Mouse (Mus musculus): Measurements from ENCODE around the gene Lpp. TPM values are rescaled to one million over a fixed set of nuclear protein-coding genes. Genes with fewer than 3 reads are reported as not detected.

The Lpp gene
- polyA plus RNA-seq, 1 experiment from 2014 or later: 14.4 TPM

DNA sequence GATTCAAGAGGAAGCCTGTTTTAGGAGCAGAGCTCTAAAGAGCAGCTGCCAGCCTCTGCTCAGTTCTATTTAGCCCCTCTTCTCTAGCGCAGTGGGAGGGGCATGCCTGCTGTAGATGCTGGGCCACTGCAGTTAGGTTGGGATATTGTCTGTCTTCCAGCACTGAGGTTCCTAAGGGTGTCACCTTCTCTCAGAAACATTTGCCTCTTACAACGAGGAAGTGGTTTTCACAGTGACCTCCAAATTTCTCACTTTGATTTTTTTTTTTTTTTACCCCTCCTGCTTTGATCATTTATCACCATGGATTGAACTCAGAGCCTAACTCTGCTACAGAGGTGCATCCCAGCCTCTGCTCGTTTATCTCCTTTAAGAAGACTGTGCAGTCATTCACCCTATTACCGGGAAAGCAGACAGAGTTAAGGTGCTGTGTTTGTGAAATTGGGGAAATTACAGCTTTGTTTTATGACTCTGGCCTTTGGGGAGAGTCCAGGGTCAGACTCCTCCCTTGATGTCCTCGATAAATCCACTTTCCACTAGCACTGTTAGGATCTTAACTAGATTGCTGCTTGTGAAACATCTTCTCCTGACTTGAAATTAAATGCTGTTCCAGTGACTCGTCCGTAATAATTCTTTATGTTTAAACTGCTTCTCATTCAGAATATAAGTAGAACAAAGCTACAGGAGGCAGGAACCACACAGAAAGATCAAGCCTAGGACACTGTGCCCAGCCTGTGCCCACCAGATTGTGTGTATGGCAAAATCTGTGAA, 111.7 kb downstream of the Lpp start:
- Histone ChIP-seq H3K4me1 (ENCODE audit: control insufficient read depth, insufficient read depth, low read length) (no peaks in the 10 kb centered on the region), H3K36me3 (ENCODE audit: control insufficient read depth, insufficient read depth, low read length) (no peaks in the 10 kb centered on the region), H3K27me3 (ENCODE audit: control insufficient read depth, insufficient read depth, low read length) (no peaks in the 10 kb centered on the region), H3K9ac (ENCODE audit: low read length) (no peak overlapping the region), H3K4me2 (no peak overlapping the region), H3K27ac (ENCODE audit: low read depth, low read length) (no peak overlapping the region), H3K9me3 (ENCODE audit: control insufficient read depth, low read length) (no peaks in the 10 kb centered on the region), H3K4me3 (ENCODE audit: low read depth, low read length) (no peak overlapping the region)
- 84% methylated on average over 7 of the region's 7 CpGs for WGBS
- DNase-seq (ENCODE audit: low spot score, missing footprints) (no peak), ATAC-seq (ENCODE audit: low FRiP score) (no peak)

- ATAC-seq (ENCODE audit: low FRiP score) (no peak), DNase-seq (ENCODE audit: low spot score, missing footprints) (no peak)
- Histone ChIP-seq H3K9ac (ENCODE audit: low read length) (no peak overlapping the region), H3K4me3 (ENCODE audit: low read depth, low read length) (no peak overlapping the region), H3K36me3 (ENCODE audit: control insufficient read depth, insufficient read depth, low read length) (no peaks in the 10 kb centered on the region), H3K27ac (ENCODE audit: low read depth, low read length) (no peak overlapping the region), H3K9me3 (ENCODE audit: control insufficient read depth, low read length) (no peaks in the 10 kb centered on the region), H3K27me3 (ENCODE audit: control insufficient read depth, insufficient read depth, low read length) (no peaks in the 10 kb centered on the region), H3K4me2 (no peak overlapping the region), H3K4me1 (ENCODE audit: control insufficient read depth, insufficient read depth, low read length) (no peaks in the 10 kb centered on the region)
- WGBS: 92% methylated on average over 2 of the region's 2 CpGs
Observed at GRCm38 (mm10) chr16:24506237-24506636, 112.9 kb downstream of the Lpp start.

- H3K27me3 ChIP-seq (ENCODE audit: control insufficient read depth, insufficient read depth, low read length): no peaks in the 10 kb centered on the region
- no peaks in the 10 kb centered on the region for H3K36me3 ChIP-seq (ENCODE audit: control insufficient read depth, insufficient read depth, low read length)
- no peak overlapping the region for H3K4me3 ChIP-seq (ENCODE audit: low read depth, low read length)
- H3K9ac ChIP-seq (ENCODE audit: low read length): no peak overlapping the region
- 76% methylated on average over 4 of the region's 4 CpGs for WGBS
- ATAC-seq (ENCODE audit: low FRiP score): no peak
- H3K4me2 ChIP-seq: no peak overlapping the region
- no peaks in the 10 kb centered on the region for H3K9me3 ChIP-seq (ENCODE audit: control insufficient read depth, low read length)
- H3K27ac ChIP-seq (ENCODE audit: low read depth, low read length): no peak overlapping the region
- H3K4me1 ChIP-seq (ENCODE audit: control insufficient read depth, insufficient read depth, low read length): no peaks in the 10 kb centered on the region
- no peak for DNase-seq (ENCODE audit: low spot score, missing footprints)
Observed at GRCm38 (mm10) chr16:24506740-24507139, 113.4 kb downstream of the Lpp start.

- DNase-seq (ENCODE audit: low spot score, missing footprints) (no peak), ATAC-seq (ENCODE audit: low FRiP score) (no peak)
- no peak overlapping the region for H3K4me2 ChIP-seq
- no peaks in the 10 kb centered on the region for H3K4me1 ChIP-seq (ENCODE audit: control insufficient read depth, insufficient read depth, low read length)
- H3K9ac ChIP-seq (ENCODE audit: low read length): no peak overlapping the region
- H3K9me3 ChIP-seq (ENCODE audit: control insufficient read depth, low read length): no peaks in the 10 kb centered on the region
- H3K36me3 ChIP-seq (ENCODE audit: control insufficient read depth, insufficient read depth, low read length): no peaks in the 10 kb centered on the region
- WGBS: 89% methylated on average over 5 of the region's 5 CpGs
- H3K4me3 ChIP-seq (ENCODE audit: low read depth, low read length): no peak overlapping the region
- H3K27ac ChIP-seq (ENCODE audit: low read depth, low read length): no peak overlapping the region
- H3K27me3 ChIP-seq (ENCODE audit: control insufficient read depth, insufficient read depth, low read length): no peaks in the 10 kb centered on the region
Observed at GRCm38 (mm10) chr16:24507927-24508540, 114.7 kb downstream of the Lpp start.

- no peak overlapping the region for H3K9ac ChIP-seq (ENCODE audit: low read length)
- no peaks in the 10 kb centered on the region for H3K4me1 ChIP-seq (ENCODE audit: control insufficient read depth, insufficient read depth, low read length)
- H3K27me3 ChIP-seq (ENCODE audit: control insufficient read depth, insufficient read depth, low read length): no peaks in the 10 kb centered on the region
- no peaks in the 10 kb centered on the region for H3K9me3 ChIP-seq (ENCODE audit: control insufficient read depth, low read length)
- 78% methylated on average over 5 of the region's 5 CpGs for WGBS
- no peak overlapping the region for H3K4me3 ChIP-seq (ENCODE audit: low read depth, low read length)
- H3K4me2 ChIP-seq: no peak overlapping the region
- H3K27ac ChIP-seq (ENCODE audit: low read depth, low read length): no peak overlapping the region
- no peaks in the 10 kb centered on the region for H3K36me3 ChIP-seq (ENCODE audit: control insufficient read depth, insufficient read depth, low read length)
- DNase-seq (ENCODE audit: low spot score, missing footprints) (no peak), ATAC-seq (ENCODE audit: low FRiP score) (no peak)
Observed at GRCm38 (mm10) chr16:24509100-24509812, 115.9 kb downstream of the Lpp start.

- 73% methylated on average over 1 of the region's 1 CpGs for WGBS
- no peaks in the 10 kb centered on the region for H3K27me3 ChIP-seq (ENCODE audit: control insufficient read depth, insufficient read depth, low read length)
- ATAC-seq (ENCODE audit: low FRiP score) (no peak), DNase-seq (ENCODE audit: low spot score, missing footprints) (no peak)
- H3K4me1 ChIP-seq (ENCODE audit: control insufficient read depth, insufficient read depth, low read length): no peaks in the 10 kb centered on the region
- no peak overlapping the region for H3K27ac ChIP-seq (ENCODE audit: low read depth, low read length)
- no peak overlapping the region for H3K9ac ChIP-seq (ENCODE audit: low read length)
- no peaks in the 10 kb centered on the region for H3K9me3 ChIP-seq (ENCODE audit: control insufficient read depth, low read length)
- H3K4me2 ChIP-seq: no peak overlapping the region
- H3K36me3 ChIP-seq (ENCODE audit: control insufficient read depth, insufficient read depth, low read length): no peaks in the 10 kb centered on the region
- H3K4me3 ChIP-seq (ENCODE audit: low read depth, low read length): no peak overlapping the region
Observed at GRCm38 (mm10) chr16:24509813-24510166, 116.5 kb downstream of the Lpp start.

- no peaks in the 10 kb centered on the region for H3K4me1 ChIP-seq (ENCODE audit: control insufficient read depth, insufficient read depth, low read length)
- H3K9ac ChIP-seq (ENCODE audit: low read length): no peak overlapping the region
- H3K9me3 ChIP-seq (ENCODE audit: control insufficient read depth, low read length): no peaks in the 10 kb centered on the region
- H3K36me3 ChIP-seq (ENCODE audit: control insufficient read depth, insufficient read depth, low read length): no peaks in the 10 kb centered on the region
- H3K4me3 ChIP-seq (ENCODE audit: low read depth, low read length): no peak overlapping the region
- no peak for DNase-seq (ENCODE audit: low spot score, missing footprints)
- no peak overlapping the region for H3K4me2 ChIP-seq
- H3K27ac ChIP-seq (ENCODE audit: low read depth, low read length): no peak overlapping the region
- 97% methylated on average over 4 of the region's 4 CpGs for WGBS
- no peaks in the 10 kb centered on the region for H3K27me3 ChIP-seq (ENCODE audit: control insufficient read depth, insufficient read depth, low read length)
- no peak for ATAC-seq (ENCODE audit: low FRiP score)
Observed at GRCm38 (mm10) chr16:24513228-24513627, 119.9 kb downstream of the Lpp start.

DNA sequence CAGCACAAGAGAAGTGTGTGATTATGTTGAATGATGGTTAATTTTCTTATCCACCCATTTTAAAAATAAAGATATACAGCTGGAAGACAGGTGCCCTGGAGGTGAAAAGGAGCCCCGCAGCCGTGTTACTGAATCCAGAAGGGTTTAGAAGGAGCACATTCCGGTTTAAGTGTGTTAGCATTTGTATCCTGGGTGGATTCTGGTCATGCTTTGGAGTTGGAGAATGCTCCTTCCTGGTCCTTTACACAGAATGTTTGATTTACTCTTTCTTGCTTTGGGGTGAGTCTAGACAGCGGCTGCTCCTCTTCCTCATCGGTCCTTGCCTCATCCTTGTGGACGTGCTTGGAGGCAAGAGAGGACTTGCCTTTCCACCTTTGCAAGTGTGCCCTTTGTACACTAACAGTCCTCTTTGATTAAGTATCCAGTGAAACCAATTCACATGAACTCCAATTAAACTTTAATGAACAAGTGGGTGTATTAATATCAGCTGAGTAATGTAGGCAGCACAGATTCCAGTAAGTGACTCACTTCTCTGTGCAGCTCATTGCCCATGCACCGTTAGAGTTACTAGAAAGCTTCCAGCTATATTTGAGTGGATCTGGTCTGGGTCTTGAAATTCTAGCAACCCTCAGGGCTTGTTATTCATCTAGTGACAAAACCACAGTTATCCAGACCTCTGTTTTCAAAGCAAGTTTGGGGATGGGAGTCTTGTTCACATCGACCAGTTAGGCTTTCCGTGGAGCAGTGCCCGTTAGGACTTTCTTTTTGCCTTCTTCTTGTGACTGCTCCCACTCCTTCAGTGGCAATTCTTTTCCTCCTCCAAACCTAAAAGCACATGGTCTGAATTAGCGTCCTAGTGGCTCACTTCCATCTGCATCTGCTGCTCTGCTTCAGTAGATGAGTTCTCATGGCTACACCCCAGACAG, 121.8 kb downstream of the Lpp start:
- Histone ChIP-seq H3K4me3 (ENCODE audit: low read depth, low read length) (no peak overlapping the region), H3K4me1 (ENCODE audit: control insufficient read depth, insufficient read depth, low read length) (no peaks in the 10 kb centered on the region), H3K36me3 (ENCODE audit: control insufficient read depth, insufficient read depth, low read length) (no peaks in the 10 kb centered on the region), H3K4me2 (no peak overlapping the region), H3K9ac (ENCODE audit: low read length) (no peak overlapping the region), H3K9me3 (ENCODE audit: control insufficient read depth, low read length) (no peaks in the 10 kb centered on the region), H3K27ac (ENCODE audit: low read depth, low read length) (no peak overlapping the region), H3K27me3 (ENCODE audit: control insufficient read depth, insufficient read depth, low read length) (no peaks in the 10 kb centered on the region)
- ATAC-seq (ENCODE audit: low FRiP score) (no peak), DNase-seq (ENCODE audit: low spot score, missing footprints) (no peak)
- 90% methylated on average over 11 of the region's 11 CpGs for WGBS

Data from midbrain, embryonic 11.5 days (tissue).